Mouse (Mus musculus): ENCODE measurements at regions not wholly inside any gene's neighbourhood (a gene's known extent, or its start where the extent isn't known, plus 50 kb on each side); places are given as distances from the start of the nearest gene placed in this dataset.
"Not testable (repeated sequence)": the region's sequence is repeated elsewhere in the genome, so short reads cannot be mapped to it uniquely, and the experiment has no call there.

- intact Hi-C loops (cut with DNase I): no loop called here
- no peak for DNase-seq
Observed at GRCm38 (mm10) chr12:114562978-114563377, 1019.3 kb downstream of the Adam6a start.

DNA sequence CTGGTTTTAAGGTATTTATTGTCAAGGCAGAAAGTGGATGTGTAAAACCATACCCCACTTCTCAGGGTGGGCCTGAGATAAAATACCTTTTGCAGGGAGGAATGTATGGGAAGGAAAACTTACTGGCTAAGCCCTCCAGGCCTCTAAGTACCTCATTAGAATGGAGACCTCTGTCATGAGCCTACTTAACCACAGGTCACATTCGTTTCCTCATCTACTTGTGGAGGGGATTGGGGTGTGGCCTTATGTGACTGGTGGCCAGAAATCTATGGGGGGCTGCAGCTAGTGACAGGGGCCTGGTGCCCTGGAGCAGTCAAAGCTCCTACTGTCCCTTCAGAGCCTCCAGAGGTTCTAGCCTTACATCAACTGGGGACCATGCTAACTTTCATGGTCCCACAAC is 1020.0 kb downstream of the Adam6a start:
- DNase-seq: no peak
- intact Hi-C loops (cut with DNase I): no loop called here

DNA sequence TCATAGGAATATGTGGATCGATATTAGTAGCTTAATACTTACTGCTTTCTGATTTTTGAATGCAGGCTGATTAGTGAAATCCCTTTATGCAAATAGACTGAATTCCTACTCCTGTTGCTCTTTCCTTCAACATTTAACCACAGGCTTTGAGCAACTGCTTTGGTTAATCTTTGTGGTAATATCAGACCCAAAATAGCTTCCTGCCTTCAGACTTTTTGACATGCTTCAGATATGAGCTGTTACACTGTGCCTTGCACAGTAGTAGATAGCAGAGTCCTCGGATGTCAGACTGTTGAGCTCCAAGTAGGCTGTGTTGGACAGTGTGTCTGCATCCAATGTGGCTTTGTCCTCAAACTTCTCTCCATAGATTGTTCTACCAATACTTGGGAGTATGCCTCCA is 1020.6 kb downstream of the Adam6a start:
- DNase-seq: no peak
- intact Hi-C loops (cut with DNase I): no loop called here

DNA sequence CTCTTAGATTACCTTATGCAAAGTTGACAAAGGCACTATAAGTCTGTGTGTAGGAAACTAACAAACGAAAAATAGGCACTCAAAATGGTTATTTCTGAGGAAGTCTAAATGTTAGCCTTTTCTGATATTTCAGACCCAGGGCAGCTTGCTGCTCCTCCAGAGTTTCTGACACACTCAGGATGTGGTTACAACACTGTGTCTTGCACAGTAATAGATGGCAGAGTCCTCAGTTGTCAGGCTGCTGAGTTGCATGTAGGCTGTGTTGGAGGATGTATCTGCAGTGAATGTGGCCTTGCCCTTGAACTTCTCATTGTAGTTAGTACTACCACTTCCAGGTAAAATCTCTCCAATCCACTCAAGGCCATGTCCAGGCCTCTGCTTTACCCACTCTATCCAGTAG is 1039.7 kb downstream of the Adam6a start:
- intact Hi-C loops (cut with DNase I): no loop called here
- no peak for DNase-seq

GRCm38 (mm10) chr12:114587227-114587626 is 1043.5 kb downstream of the Adam6a start:
- intact Hi-C loops (cut with DNase I): no loop called here
- no peak for DNase-seq

- DNase-seq: no peak
- intact Hi-C loops (cut with DNase I): no loop called here
Observed at GRCm38 (mm10) chr12:114597672-114598071, 1054.0 kb downstream of the Adam6a start.

GRCm38 (mm10) chr12:114609171-114609570 is 1065.5 kb downstream of the Adam6a start:
- no peak for DNase-seq
- intact Hi-C loops (cut with DNase I): no loop called here

DNA sequence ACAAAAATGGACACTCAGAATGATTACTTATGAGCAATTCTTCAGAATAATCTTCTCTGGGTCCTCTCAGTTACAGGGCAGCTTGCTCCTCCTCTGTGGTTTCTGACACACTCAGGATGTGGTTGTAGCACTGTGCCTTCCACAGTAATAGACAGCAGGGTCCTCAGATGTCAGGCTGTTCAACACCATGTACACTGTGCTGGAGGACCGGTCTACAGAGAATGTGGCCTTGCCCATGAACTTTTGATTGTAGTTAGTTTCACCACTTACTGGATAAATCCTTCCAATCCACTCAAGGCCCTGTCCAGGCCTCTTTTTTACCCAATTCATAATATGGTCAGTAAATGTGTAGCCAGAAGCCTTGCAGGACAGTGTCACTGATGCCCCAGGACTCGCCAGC is 1068.4 kb downstream of the Adam6a start:
- intact Hi-C loops (cut with DNase I): no loop called here
- no peak for DNase-seq

- intact Hi-C loops (cut with DNase I): no loop called here
- no peak for DNase-seq
Observed at GRCm38 (mm10) chr12:114615179-114615578, 1071.5 kb downstream of the Adam6a start.

DNA sequence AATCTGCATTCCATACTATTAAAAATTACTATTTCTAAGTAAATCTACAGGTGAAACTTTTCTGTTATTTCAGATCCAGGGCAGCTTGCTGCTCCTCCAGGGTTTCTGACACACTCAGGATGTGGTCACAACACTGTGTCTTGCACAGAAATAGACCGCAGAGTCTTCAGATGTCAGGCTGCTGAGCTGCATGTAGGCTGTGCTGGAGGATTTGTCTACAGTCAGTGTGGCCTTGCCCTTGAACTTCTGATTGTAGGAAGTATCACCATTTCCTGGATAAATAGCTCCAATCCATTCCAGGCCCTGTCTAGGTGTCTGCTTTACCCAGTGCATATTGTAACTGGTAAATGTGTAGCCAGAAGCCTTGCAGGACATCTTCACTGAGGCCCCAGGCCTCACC is 1072.0 kb downstream of the Adam6a start:
- intact Hi-C loops (cut with DNase I): no loop called here
- no peak for DNase-seq

DNA sequence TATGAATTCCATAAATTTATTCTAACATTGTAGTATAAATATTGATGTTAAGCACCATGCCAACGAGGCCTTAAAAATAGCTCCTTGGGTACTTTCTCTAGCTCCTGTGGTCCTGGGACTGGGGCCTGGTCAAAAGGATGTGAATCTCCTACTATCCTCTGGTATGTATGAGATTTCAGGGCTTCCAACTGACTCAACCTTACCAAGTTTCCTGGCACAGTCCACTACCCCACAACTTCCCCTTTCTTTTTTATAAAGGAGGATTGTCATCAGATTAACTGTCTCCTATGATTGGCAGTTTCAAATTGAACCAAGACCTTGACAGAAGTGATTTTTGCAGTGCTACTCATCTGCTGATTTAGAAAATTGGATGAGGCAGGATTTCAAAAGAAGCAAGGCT is 1097.4 kb downstream of the Adam6a start:
- DNase-seq: no peak

GRCm38 (mm10) chr12:114646372-114646771 is 1102.7 kb downstream of the Adam6a start:
- no peak for DNase-seq
- intact Hi-C loops (cut with DNase I): no loop called here

More for the DNA sequence above, 1097.4 kb downstream of the Adam6a start:
- intact Hi-C loops (cut with DNase I): no loop called here

DNA sequence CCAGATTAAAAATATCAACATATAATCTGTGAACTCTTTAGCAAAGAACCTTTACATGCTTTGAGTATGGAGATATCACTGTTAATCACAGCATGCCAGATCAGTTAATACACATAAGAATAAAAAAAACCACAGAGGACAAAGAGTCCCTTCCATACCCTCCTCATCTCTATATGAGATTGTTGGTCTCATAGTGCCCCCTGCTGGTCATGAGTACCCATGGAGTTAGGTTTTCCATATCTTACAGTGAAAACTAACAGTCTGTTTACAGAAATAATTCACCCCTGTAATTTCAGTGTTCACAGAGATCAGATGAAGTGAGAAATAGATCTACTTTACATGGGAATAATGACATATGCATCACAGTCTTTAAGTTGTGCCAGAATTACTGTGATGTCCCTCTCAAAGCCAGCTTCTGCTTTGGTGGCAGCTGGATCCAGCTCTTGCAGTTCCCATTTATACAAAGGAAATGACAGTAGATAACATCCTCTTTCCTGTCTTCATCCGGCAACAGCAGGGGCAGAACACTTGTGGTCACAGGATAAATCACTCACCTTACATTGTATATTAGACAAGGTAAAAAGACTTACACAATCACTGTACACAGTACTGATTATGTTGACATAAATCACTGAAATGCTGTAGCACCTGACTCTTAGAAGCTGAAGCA is 1106.9 kb downstream of the Adam6a start:
- intact Hi-C loops (cut with DNase I); DNase-seq: not testable (repeated sequence)

GRCm38 (mm10) chr12:114657134-114657533 is 1113.4 kb downstream of the Adam6a start:
- DNase-seq: not testable (repeated sequence)

More at GRCm38 (mm10) chr12:114657134-114657533, 1113.4 kb downstream of the Adam6a start:
- intact Hi-C loops (cut with DNase I): not testable (repeated sequence)

Small RNA genes lying in the stretch of these regions (microRNA-seq; reads per million reads assigned to microRNA genes)
- gene Mir7094-1 (ENCODE audit: borderline number of aligned reads in 2 of 2) (0 reads per million in 2 experiments), gene Mir7094-2 (ENCODE audit: borderline number of aligned reads in 2 of 2) (0 reads per million in 2 experiments)

All from heart, postnatal 36 days (tissue).